Mouse (Mus musculus) heart, postnatal 0 days (tissue): ENCODE results near the gene Klhdc8a. TPM values are rescaled to one million over a fixed set of nuclear protein-coding genes. Genes with fewer than 3 reads are reported as not detected.

Experiments used
- ATAC-seq: fragments of 200-750 bp; cut with Nextera tagmentation; 2 replicates; pipeline ENCODE4 v1.8.0; 2017; ENCODE audit warnings: low read depth, moderate number of reproducible peaks, moderate library complexity; ENCODE audit not compliant: insufficient read depth
- DNase-seq: peaks from one replicate; pipeline ENCODE4 v3.0.0-alpha.2; 2016; ENCODE audit warnings: low spot score
- H3K27ac ChIP-seq: fragments of 300-500 bp; sonication (generic); 2 replicates; pipeline ENCODE4 v1.5.1; 2014; ENCODE audit warnings: low read depth, mild to moderate bottlenecking
- H3K27me3 ChIP-seq: fragments of 300-500 bp; sonication (generic); 2 replicates; pipeline ENCODE4 v1.6.1; 2014; ENCODE audit warnings: low read length, mixed read lengths; ENCODE audit not compliant: control insufficient read depth, insufficient read depth
- H3K36me3 ChIP-seq: fragments of 300-500 bp; sonication (generic); replicated peaks from 2 replicates; pipeline ENCODE4 v1.6.1; 2014; ENCODE audit warnings: low read length, mixed read lengths; ENCODE audit not compliant: control insufficient read depth, insufficient read depth
- H3K4me1 ChIP-seq: fragments of 300-500 bp; sonication (generic); 2 replicates; pipeline ENCODE4 v1.6.1; 2014; ENCODE audit warnings: antibody characterized with exemption; ENCODE audit not compliant: control insufficient read depth, insufficient read depth
- H3K4me2 ChIP-seq: fragments of 300-500 bp; sonication (generic); 2 replicates; pipeline ENCODE4 v1.6.1; 2014; ENCODE audit warnings: low read depth, mild to moderate bottlenecking, low read length, moderate library complexity
- H3K4me3 ChIP-seq: fragments of 300-500 bp; sonication (generic); 2 replicates; pipeline ENCODE4 v1.5.1; 2014; ENCODE audit warnings: low read depth, low read length
- H3K9ac ChIP-seq: fragments of 300-500 bp; sonication (generic); replicated peaks from 2 replicates; pipeline ENCODE4 v1.6.1; 2014; ENCODE audit warnings: low read depth, low read length, mixed read lengths
- H3K9me3 ChIP-seq: fragments of 300-500 bp; sonication (generic); replicated peaks from 2 replicates; pipeline ENCODE4 v1.6.1; 2016; ENCODE audit warnings: low read length; ENCODE audit not compliant: control insufficient read depth
- CTCF ChIP-seq: IDR thresholded peaks from 2 replicates; pipeline ENCODE4 v1.5.1; 2016; ENCODE audit warnings: antibody characterized with exemption, control low read depth, low read depth
- EP300 ChIP-seq: IDR thresholded peaks from 2 replicates; pipeline ENCODE4 v1.6.1; 2016; ENCODE audit warnings: antibody characterized with exemption, low read depth
- WGBS: fragments of 180-500 bp; shearing (Covaris S2); extraction: QIAGEN DNeasy Blood & Tissue Kit; methylation state at CpG from one replicate; pipeline ENCODE4 v1.1.7; 2014; 5-methylcytosine and 5-hydroxymethylcytosine counted together
- polyA plus RNA-seq: library from polyadenylated mRNA; unstranded; fragments of >200 nt; fragmentation: Nextera tagmentation; extraction: Ambion mirVana; gene quantifications from 2 replicates; pipeline ENCODE4 v1.2.1, GENCODE M21; 2015
- total RNA-seq: library from RNA; depleted of rRNA; stranded (reverse); fragments of >200 nt; gene quantifications from 2 replicates; pipeline ENCODE4 v1.2.3, GENCODE M21; 2014; ENCODE audit warnings: low replicate concordance

Gene Klhdc8a
- total and polyA plus RNA-seq, 2 experiments from 2014 or later, result 0.68 to 2.3 TPM

DNA sequence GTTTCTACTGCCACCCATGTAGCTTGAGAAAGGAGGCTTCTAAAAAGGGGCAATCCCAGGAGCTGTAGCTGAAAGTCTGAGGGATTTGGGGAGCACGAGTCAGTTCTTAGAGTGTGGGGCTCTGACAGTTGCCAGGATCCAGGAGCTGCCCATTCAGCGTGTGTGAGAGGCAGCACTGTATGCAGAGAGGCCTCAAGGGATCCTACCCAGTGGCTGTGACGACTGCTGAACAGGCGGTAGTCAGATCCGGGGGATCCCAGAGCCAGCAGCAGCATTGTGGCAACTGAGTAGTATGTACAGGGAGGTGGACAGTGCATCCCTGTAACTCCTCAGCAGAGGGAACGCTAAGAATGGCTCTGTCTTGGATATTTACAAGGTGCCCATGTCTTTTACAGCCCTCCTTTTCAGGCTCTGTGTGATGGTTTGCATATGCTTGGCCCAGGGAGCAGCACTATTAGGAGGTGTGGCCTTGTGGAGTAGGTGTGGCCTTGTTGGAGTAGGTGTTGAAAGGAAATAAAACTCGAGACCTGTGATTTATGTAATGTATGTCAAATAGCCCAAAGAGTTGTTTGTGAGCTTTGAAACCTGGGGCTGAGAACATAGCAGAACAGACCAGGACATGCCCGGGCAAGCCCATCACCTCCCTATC lies 33.1 kb upstream of the Klhdc8a start:
- Histone ChIP-seq H3K9ac (no peak overlapping the region), H3K4me1 (0 out of 2 replicates have a peak, but pooled peaks cover 6% of the 10 kb centered on the region), H3K36me3 (no peaks in the 10 kb centered on the region), H3K4me2 (no peak overlapping the region), H3K27me3 (no peaks in the 10 kb centered on the region), H3K4me3 (no peak overlapping the region), H3K27ac (no peak overlapping the region), H3K9me3 (no peaks in the 10 kb centered on the region)
- ATAC-seq, result no peak
- WGBS, result 71% methylated on average over 8 of the region's 8 CpGs
- no peak for DNase-seq
- TF ChIP-seq EP300 (no peak), CTCF (no peak)

DNA sequence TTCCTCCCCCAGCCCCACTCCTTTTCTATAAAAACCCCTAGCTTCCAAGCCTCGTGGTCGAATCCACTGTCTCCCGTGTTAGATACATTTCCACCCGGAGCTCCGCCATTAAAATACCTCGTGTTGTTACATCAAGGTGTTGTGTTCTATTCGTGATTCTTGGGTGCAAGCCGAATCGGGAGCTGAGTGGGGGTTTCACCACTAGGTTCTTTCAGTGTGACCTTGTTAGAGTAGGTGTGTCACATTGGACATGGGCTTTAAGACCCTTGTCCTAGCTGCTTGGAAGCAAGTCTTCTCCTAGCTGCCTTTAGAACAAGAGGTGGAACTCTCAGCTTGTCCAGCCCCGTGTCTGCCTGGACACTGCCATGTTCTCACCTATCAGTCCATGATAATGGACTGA lies 32.5 kb upstream of the Klhdc8a start:
- Histone ChIP-seq H3K4me1 (0 out of 2 replicates have a peak, but pooled peaks cover 6% of the 10 kb centered on the region), H3K27me3 (no peaks in the 10 kb centered on the region), H3K27ac (no peak overlapping the region), H3K4me3 (no peak overlapping the region), H3K36me3 (no peaks in the 10 kb centered on the region), H3K4me2 (no peak overlapping the region), H3K9me3 (no peaks in the 10 kb centered on the region), H3K9ac (no peak overlapping the region)
- no peak for ATAC-seq
- DNase-seq, result no peak
- no peak for TF ChIP-seq EP300
- WGBS, result 79% methylated on average over 10 of the region's 10 CpGs

GRCm38 (mm10) chr1:132266791-132267557 lies 31.5 kb upstream of the Klhdc8a start:
- Histone ChIP-seq H3K4me1 (0 out of 2 replicates have a peak, but pooled peaks cover 6% of the 10 kb centered on the region), H3K9me3 (no peaks in the 10 kb centered on the region), H3K9ac (no peak overlapping the region), H3K4me3 (no peak overlapping the region), H3K27me3 (no peaks in the 10 kb centered on the region), H3K4me2 (peak overlapping the region; percentile 21; the same call in 1 of the 2 replicates), H3K36me3 (no peaks in the 10 kb centered on the region), H3K27ac (no peak overlapping the region)
- DNase-seq (peak; percentile 11), ATAC-seq (no peak)
- 28% methylated on average over 8 of the region's 8 CpGs for WGBS
- TF ChIP-seq EP300 (no peak), CTCF (no peak)

DNA sequence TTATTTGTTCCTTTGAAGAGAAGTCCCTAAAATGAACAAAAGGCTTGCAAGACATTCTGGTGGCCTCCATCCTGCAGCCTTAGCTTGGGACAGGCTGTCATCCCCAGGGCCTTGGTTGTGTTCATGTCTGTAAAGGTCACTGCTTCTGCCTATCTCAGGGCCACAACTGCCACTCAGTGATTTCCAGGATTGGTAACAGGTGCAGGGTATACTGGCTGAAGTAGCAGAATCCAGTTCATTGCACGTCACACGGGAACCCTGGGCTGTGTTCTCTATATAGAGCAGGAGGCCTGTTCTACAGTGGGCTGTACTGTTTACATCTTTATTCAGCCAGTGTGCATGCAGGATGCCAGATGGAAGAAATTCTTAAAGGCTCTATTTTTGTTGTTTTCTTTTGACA lies 30.5 kb upstream of the Klhdc8a start:
- no peak for TF ChIP-seq CTCF
- TF ChIP-seq EP300, result no peak
- no peak overlapping the region for H3K9ac ChIP-seq
- no peak overlapping the region for H3K4me3 ChIP-seq
- no peaks in the 10 kb centered on the region for H3K9me3 ChIP-seq
- no peak overlapping the region for H3K4me2 ChIP-seq
- 0 out of 2 replicates have a peak, but pooled peaks cover 6% of the 10 kb centered on the region for H3K4me1 ChIP-seq
- ATAC-seq (no peak), DNase-seq (no peak)
- WGBS, result 60% methylated on average over 2 of the region's 2 CpGs
- H3K27me3 ChIP-seq, result no peaks in the 10 kb centered on the region
- no peaks in the 10 kb centered on the region for H3K36me3 ChIP-seq
- H3K27ac ChIP-seq, result no peak overlapping the region

DNA sequence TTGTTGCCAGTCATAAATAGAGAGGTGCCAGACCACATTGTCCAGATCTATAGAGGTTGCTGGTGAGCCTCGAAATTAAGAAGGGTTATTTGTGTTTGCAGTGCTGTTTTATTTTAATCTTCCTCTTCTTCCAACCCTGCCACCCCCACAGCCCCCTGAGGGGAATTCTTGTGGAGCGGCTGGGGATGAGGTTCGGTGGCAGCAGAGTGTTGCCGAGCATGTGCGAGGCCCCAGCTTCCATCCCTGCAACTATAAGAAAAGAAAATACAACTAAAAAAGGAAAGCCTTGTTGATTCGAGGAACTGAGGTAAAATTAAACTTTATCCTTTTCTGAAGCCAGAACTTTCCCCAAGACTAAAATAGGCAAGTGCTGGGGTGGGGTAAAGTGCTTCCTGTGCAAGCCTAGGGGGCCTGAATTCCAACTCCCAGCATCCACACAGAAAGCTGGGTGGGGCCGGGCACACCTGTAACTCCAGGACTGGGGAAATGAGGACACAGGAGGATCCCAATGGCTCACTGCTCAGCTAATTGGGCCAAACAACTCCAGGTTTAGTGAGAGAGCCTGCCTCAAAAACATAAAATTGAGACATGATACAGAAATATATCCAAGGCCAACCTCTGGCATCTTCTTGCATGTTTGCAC lies 29.9 kb upstream of the Klhdc8a start:
- Histone ChIP-seq H3K27ac (no peak overlapping the region), H3K4me1 (0 out of 2 replicates have a peak, but pooled peaks cover 6% of the 10 kb centered on the region), H3K9me3 (no peaks in the 10 kb centered on the region), H3K36me3 (no peaks in the 10 kb centered on the region), H3K4me3 (no peak overlapping the region), H3K27me3 (no peaks in the 10 kb centered on the region), H3K4me2 (no peak overlapping the region), H3K9ac (no peak overlapping the region)
- 70% methylated on average over 7 of the region's 7 CpGs for WGBS
- ATAC-seq (no peak), DNase-seq (no peak)
- TF ChIP-seq CTCF (no peak), EP300 (no peak)
